Mouse (Mus musculus): ENCODE measurements at regions not wholly inside any gene's neighbourhood (a gene's known extent, or its start where the extent isn't known, plus 50 kb on each side); places are given as distances from the start of the nearest gene placed in this dataset.

- peak; percentile 63 for DNase-seq (ENCODE audit: low spot score)
Measured at GRCm38 (mm10) chr2:154076271-154076670, 53.9 kb upstream of the Bpifa3 start.
